Mouse (Mus musculus) CH12.LX (cell line): ENCODE data around the gene Sec63.

Experiments used
- CHD1 ChIP-seq: IDR thresholded peaks from 2 replicates; pipeline ENCODE4 v1.6.1; 2012; ENCODE audit warnings: low read depth, low read length, improper control_type of control experiment, inconsistent platforms
- CTCF ChIP-seq, 2 experiments: IDR thresholded peaks in 1 of 2; conservative IDR thresholded peaks in 1 of 2; 2 replicates each; pipeline ENCODE4 v1.5.1; 2011 to 2012; ENCODE audit warnings: low read depth in 2 of 2, low read length in 2 of 2, improper control_type of control experiment in 1 of 2, inconsistent platforms in 1 of 2, mild to moderate bottlenecking in 1 of 2, moderate library complexity in 1 of 2
- EP300 ChIP-seq: IDR thresholded peaks from 2 replicates; pipeline ENCODE4 v1.6.1; 2011; ENCODE audit warnings: low read length, improper control_type of control experiment
- HCFC1 ChIP-seq: IDR thresholded peaks from 2 replicates; pipeline ENCODE4 v1.6.1; 2012; ENCODE audit warnings: low read depth, mild to moderate bottlenecking, inconsistent platforms, low read length, improper control_type of control experiment
- JUND ChIP-seq: conservative IDR thresholded peaks from 2 replicates; pipeline ENCODE4 v1.6.1; 2011; ENCODE audit warnings: low read depth, low read length, improper control_type of control experiment
- MAX ChIP-seq: IDR thresholded peaks from 2 replicates; pipeline ENCODE4 v1.6.1; 2011; ENCODE audit warnings: low read length, improper control_type of control experiment
- MAZ ChIP-seq: IDR thresholded peaks from 2 replicates; pipeline ENCODE4 v1.6.1; 2012; ENCODE audit warnings: low read depth, mild to moderate bottlenecking, inconsistent platforms, low read length, improper control_type of control experiment, moderate library complexity
- MXI1 ChIP-seq: IDR thresholded peaks from 2 replicates; pipeline ENCODE4 v1.6.1; 2011; ENCODE audit warnings: mild to moderate bottlenecking, low read depth, low read length, improper control_type of control experiment
- POLR2A ChIP-seq: IDR thresholded peaks from 2 replicates; pipeline ENCODE4 v1.6.1; 2011; ENCODE audit warnings: low read depth, mild to moderate bottlenecking, improper control_type of control experiment, low read length
- RCOR1 ChIP-seq: conservative IDR thresholded peaks from 2 replicates; pipeline ENCODE4 v1.6.1; 2012; ENCODE audit warnings: low read depth, mild to moderate bottlenecking, inconsistent platforms, low read length, improper control_type of control experiment
- TCF12 ChIP-seq: IDR thresholded peaks from 2 replicates; pipeline ENCODE4 v1.6.1; 2014; ENCODE audit warnings: low read depth, mild to moderate bottlenecking, inconsistent platforms, low read length, improper control_type of control experiment
- USF2 ChIP-seq: conservative IDR thresholded peaks from 2 replicates; pipeline ENCODE4 v1.6.1; 2011; ENCODE audit warnings: low read depth, low read length, improper control_type of control experiment

GRCm38 (mm10) chr10:42841531-42842195, 80.4 kb downstream of the Sec63 start:
- TF ChIP-seq CTCF (conservative IDR thresholded peaks at IDR 0.05 in 1 of 2, IDR thresholded peaks at IDR 0.05 in 1 of 2; ENCODE audit: low read depth in 2 of 2, low read length in 2 of 2) (peak; percentile 14 to 49; a peak in 2 of 4 replicates), MAX (no peak), CHD1 (no peak), USF2 (no peak), RCOR1 (no peak), EP300 (no peak), MXI1 (no peak), JUND (no peak), MAZ (no peak), POLR2A (no peak), TCF12 (no peak), HCFC1 (no peak)
